Mouse (Mus musculus) liver, adult 2 months (tissue): ENCODE data around the gene Gdpd3.

Source experiments
- CTCF ChIP-seq: fragments of 200-500 bp; IDR thresholded peaks from 2 replicates; pipeline ENCODE4 v1.5.1; 2011; ENCODE audit warnings: low read depth, low read length, control low read depth
- POLR2A ChIP-seq: fragments of 200-500 bp; IDR thresholded peaks from 2 replicates; pipeline ENCODE4 v1.6.1; 2011; ENCODE audit warnings: low read length, control low read depth; ENCODE audit not compliant: insufficient read depth; ENCODE audit errors: extremely low read depth

DNA sequence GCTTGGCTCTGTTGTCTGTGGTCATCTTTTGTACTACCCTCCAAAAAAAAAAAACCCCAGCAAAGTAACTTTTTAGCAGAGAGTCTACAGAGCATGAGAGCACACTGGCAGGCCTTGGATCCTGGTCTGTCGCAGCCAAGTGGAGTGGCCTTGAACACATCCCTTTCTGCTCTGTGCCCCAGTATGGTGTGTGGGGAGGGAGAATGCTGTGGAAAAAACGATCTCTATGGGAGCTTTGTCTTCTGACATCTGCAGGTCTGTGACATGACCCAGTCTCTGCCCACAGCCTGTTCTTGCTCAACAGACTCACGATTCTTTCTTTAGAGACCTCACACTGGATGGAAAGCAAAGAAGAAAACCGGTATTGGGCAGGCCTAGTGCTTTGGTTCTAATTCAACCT lies 5.2 kb upstream of the Gdpd3 start:
- no peak for TF ChIP-seq CTCF
- no peak for TF ChIP-seq POLR2A
